Mouse (Mus musculus) liver, embryonic 14.5 days (tissue): ENCODE data around the gene Pcnx2.

Experiments used
- CTCF ChIP-seq: IDR thresholded peaks from 2 replicates; pipeline ENCODE4 v1.5.1; 2016; ENCODE audit warnings: antibody characterized with exemption, low read depth, control low read depth
- EP300 ChIP-seq: IDR thresholded peaks from 2 replicates; pipeline ENCODE4 v1.6.1; 2016; ENCODE audit warnings: antibody characterized with exemption, low read depth

DNA sequence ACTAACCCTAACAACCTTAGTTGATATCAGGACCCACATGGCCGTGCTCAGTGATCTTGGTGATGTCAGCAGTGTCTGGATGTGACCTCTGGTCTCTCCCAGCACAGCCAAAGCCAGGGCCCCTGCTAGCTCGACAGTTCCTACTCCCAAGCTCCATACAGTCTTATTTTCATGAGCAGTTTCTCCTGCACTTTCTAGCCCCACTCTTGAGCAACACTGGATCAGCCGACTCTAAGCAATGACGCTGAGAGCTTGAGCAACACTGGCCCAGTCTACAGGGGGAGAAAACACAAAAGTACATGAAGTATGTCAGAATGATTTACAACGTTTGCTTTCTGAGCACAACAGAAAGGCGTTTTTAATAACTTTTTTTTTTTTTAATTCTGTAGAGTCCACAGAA, 121.3 kb downstream of the Pcnx2 start:
- TF ChIP-seq CTCF (no peak), EP300 (no peak)
